Mouse (Mus musculus): ENCODE measurements around the gene Adcy5. TPM values are rescaled to one million over a fixed set of nuclear protein-coding genes. Genes with fewer than 3 reads are reported as not detected.

The Adcy5 gene
- polyA plus RNA-seq (2011; ENCODE audit: insufficient read depth, insufficient read length, low replicate concordance, missing spikeins): 1.0 and 2.0 TPM in 2 replicates

- no peak for TF ChIP-seq POLR2A (IDR thresholded peaks at IDR 0.05; ENCODE audit: borderline replicate concordance, control insufficient read depth, low read depth, low read length)
- TF ChIP-seq CTCF (IDR thresholded peaks at IDR 0.05; ENCODE audit: control insufficient read depth, insufficient read depth, low read length): no peak
- Histone ChIP-seq H3K27ac (ENCODE audit: control insufficient read depth, insufficient read depth, low read depth, low read length, poor library complexity) (no peak within 1 kb of the TSS; the same call in 1 of the 2 replicates), H3K4me1 (ENCODE audit: control insufficient read depth, insufficient read depth, low read length) (no peaks in the 10 kb centered on the region; the same call in 1 of the 2 replicates), H3K4me3 (replicated peaks; ENCODE audit: control insufficient read depth, low read depth, low read length) (no peak within 1 kb of the TSS)
- WGBS: 2% methylated on average over 79 of the region's 104 CpGs
Observed at GRCm38 (mm10) chr16:35154641-35155390, at the start of gene Adcy5. Adcy5 (plus strand) TSS chr16:35154877.

GRCm38 (mm10) chr16:35107985-35108384 lies 46.7 kb upstream of the Adcy5 start:
- WGBS: 90% methylated on average over 6 of the region's 6 CpGs
- TF ChIP-seq CTCF (IDR thresholded peaks at IDR 0.05; ENCODE audit: control insufficient read depth, insufficient read depth, low read length) (no peak), POLR2A (IDR thresholded peaks at IDR 0.05; ENCODE audit: borderline replicate concordance, control insufficient read depth, low read depth, low read length) (no peak)

GRCm38 (mm10) chr16:35109156-35109555 lies 45.5 kb upstream of the Adcy5 start:
- H3K4me3 ChIP-seq (replicated peaks; ENCODE audit: control insufficient read depth, low read depth, low read length): no peak overlapping the region
- 77% methylated on average over 8 of the region's 8 CpGs for WGBS
- H3K27ac ChIP-seq (ENCODE audit: control insufficient read depth, insufficient read depth, low read depth, low read length, poor library complexity): no peak overlapping the region
- H3K4me1 ChIP-seq (ENCODE audit: control insufficient read depth, insufficient read depth, low read length): no peaks in the 10 kb centered on the region
- no peak for TF ChIP-seq POLR2A (IDR thresholded peaks at IDR 0.05; ENCODE audit: borderline replicate concordance, control insufficient read depth, low read depth, low read length)
- no peak for TF ChIP-seq CTCF (IDR thresholded peaks at IDR 0.05; ENCODE audit: control insufficient read depth, insufficient read depth, low read length)

More at GRCm38 (mm10) chr16:35107985-35108384, 46.7 kb upstream of the Adcy5 start:
- Histone ChIP-seq H3K4me3 (replicated peaks; ENCODE audit: control insufficient read depth, low read depth, low read length) (no peak overlapping the region), H3K27ac (ENCODE audit: control insufficient read depth, insufficient read depth, low read depth, low read length, poor library complexity) (no peak overlapping the region), H3K4me1 (ENCODE audit: control insufficient read depth, insufficient read depth, low read length) (no peaks in the 10 kb centered on the region)

GRCm38 (mm10) chr16:35109656-35110291 lies 44.9 kb upstream of the Adcy5 start:
- Histone ChIP-seq H3K4me3 (replicated peaks; ENCODE audit: control insufficient read depth, low read depth, low read length) (no peak overlapping the region), H3K4me1 (ENCODE audit: control insufficient read depth, insufficient read depth, low read length) (no peaks in the 10 kb centered on the region), H3K27ac (ENCODE audit: control insufficient read depth, insufficient read depth, low read depth, low read length, poor library complexity) (no peak overlapping the region)
- no peak for TF ChIP-seq POLR2A (IDR thresholded peaks at IDR 0.05; ENCODE audit: borderline replicate concordance, control insufficient read depth, low read depth, low read length)
- no peak for TF ChIP-seq CTCF (IDR thresholded peaks at IDR 0.05; ENCODE audit: control insufficient read depth, insufficient read depth, low read length)
- WGBS: 79% methylated on average over 7 of the region's 7 CpGs

GRCm38 (mm10) chr16:35110410-35111142 lies 44.1 kb upstream of the Adcy5 start:
- TF ChIP-seq POLR2A (IDR thresholded peaks at IDR 0.05; ENCODE audit: borderline replicate concordance, control insufficient read depth, low read depth, low read length): no peak
- TF ChIP-seq CTCF (IDR thresholded peaks at IDR 0.05; ENCODE audit: control insufficient read depth, insufficient read depth, low read length): peak; percentile 94
- no peak overlapping the region for H3K27ac ChIP-seq (ENCODE audit: control insufficient read depth, insufficient read depth, low read depth, low read length, poor library complexity)
- WGBS: 41% methylated on average over 10 of the region's 10 CpGs

GRCm38 (mm10) chr16:35111143-35111620 lies 43.5 kb upstream of the Adcy5 start:
- WGBS: 65% methylated on average over 8 of the region's 8 CpGs
- Histone ChIP-seq H3K27ac (ENCODE audit: control insufficient read depth, insufficient read depth, low read depth, low read length, poor library complexity) (no peak overlapping the region), H3K4me3 (replicated peaks; ENCODE audit: control insufficient read depth, low read depth, low read length) (no peak overlapping the region), H3K4me1 (ENCODE audit: control insufficient read depth, insufficient read depth, low read length) (no peaks in the 10 kb centered on the region)
- TF ChIP-seq CTCF (IDR thresholded peaks at IDR 0.05; ENCODE audit: control insufficient read depth, insufficient read depth, low read length) (no peak), POLR2A (IDR thresholded peaks at IDR 0.05; ENCODE audit: borderline replicate concordance, control insufficient read depth, low read depth, low read length) (no peak)

More at GRCm38 (mm10) chr16:35110410-35111142, 44.1 kb upstream of the Adcy5 start:
- H3K4me3 ChIP-seq (replicated peaks; ENCODE audit: control insufficient read depth, low read depth, low read length): no peak overlapping the region
- no peaks in the 10 kb centered on the region for H3K4me1 ChIP-seq (ENCODE audit: control insufficient read depth, insufficient read depth, low read length)

- 80% methylated on average over 5 of the region's 5 CpGs for WGBS
- no peak overlapping the region for H3K4me3 ChIP-seq (replicated peaks; ENCODE audit: control insufficient read depth, low read depth, low read length)
- H3K4me1 ChIP-seq (ENCODE audit: control insufficient read depth, insufficient read depth, low read length): no peaks in the 10 kb centered on the region
- TF ChIP-seq CTCF (IDR thresholded peaks at IDR 0.05; ENCODE audit: control insufficient read depth, insufficient read depth, low read length) (no peak), POLR2A (IDR thresholded peaks at IDR 0.05; ENCODE audit: borderline replicate concordance, control insufficient read depth, low read depth, low read length) (no peak)
- H3K27ac ChIP-seq (ENCODE audit: control insufficient read depth, insufficient read depth, low read depth, low read length, poor library complexity): no peak overlapping the region
Observed at GRCm38 (mm10) chr16:35113496-35113895, 41.2 kb upstream of the Adcy5 start.
